Mouse (Mus musculus): ENCODE measurements at regions not wholly inside any gene's neighbourhood (a gene's known extent, or its start where the extent isn't known, plus 50 kb on each side); places are given as distances from the start of the nearest gene placed in this dataset.

DNA sequence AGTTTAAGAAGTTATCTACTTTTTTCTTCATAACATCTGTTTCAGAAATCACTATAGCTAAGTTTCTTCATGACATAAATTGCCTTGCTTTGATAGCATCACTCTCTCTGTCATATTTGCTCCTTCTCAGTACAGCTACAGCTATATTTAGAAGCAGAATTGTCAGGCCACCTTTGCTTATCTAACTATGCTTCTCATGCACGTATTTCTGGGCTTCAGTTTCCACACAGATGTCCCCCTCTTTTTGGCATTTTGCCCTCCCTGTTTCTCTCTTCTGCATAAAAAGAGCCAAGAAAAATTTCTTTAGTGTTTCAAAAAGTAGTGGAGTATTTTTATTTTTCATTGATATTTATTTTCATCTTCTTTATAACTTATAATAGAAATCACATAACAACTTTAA, 560.9 kb upstream of the Sema6d start:
- TF ChIP-seq NRF1 (IDR thresholded peaks at IDR 0.05; ENCODE audit: low read depth, low read length) (no peak), SMC3 (IDR thresholded peaks at IDR 0.05; ENCODE audit: low read depth, low read length) (no peak), POLR2A (IDR thresholded peaks at IDR 0.05; ENCODE audit: low read depth, low read length) (no peak), GABPA (IDR thresholded peaks at IDR 0.05; ENCODE audit: insufficient replicate concordance, low read depth, low read length) (no peak), NELFE (IDR thresholded peaks at IDR 0.05; ENCODE audit: low read depth, low read length) (no peak), MAFK (IDR thresholded peaks at IDR 0.05; ENCODE audit: insufficient replicate concordance, low read length) (no peak)
